Mouse (Mus musculus) intestine, embryonic 16.5 days (tissue): Measurements from ENCODE around the gene Sirt2. TPM values are rescaled to one million over a fixed set of nuclear protein-coding genes. Genes with fewer than 3 reads are reported as not detected.

Source experiments
- ATAC-seq: fragments of 200-750 bp; cut with Nextera tagmentation; 2 replicates; pipeline ENCODE4 v1.8.0; 2017; ENCODE audit warnings: moderate TSS enrichment, moderate library complexity
- H3K27ac ChIP-seq: fragments of 300-500 bp; sonication (generic); 2 replicates; pipeline ENCODE4 v1.5.1; 2014; ENCODE audit warnings: mild to moderate bottlenecking, low read length
- H3K27me3 ChIP-seq: fragments of 300-500 bp; sonication (generic); replicated peaks from 2 replicates; pipeline ENCODE4 v1.6.1; 2014; ENCODE audit warnings: low read length, control low read depth, mixed read lengths; ENCODE audit not compliant: control insufficient read depth, insufficient read depth
- H3K36me3 ChIP-seq: fragments of 300-500 bp; sonication (generic); 2 replicates; pipeline ENCODE4 v1.6.1; 2014; ENCODE audit warnings: low read length, control low read depth; ENCODE audit not compliant: control insufficient read depth, insufficient read depth
- H3K4me1 ChIP-seq: fragments of 300-500 bp; sonication (generic); 2 replicates; pipeline ENCODE4 v1.6.1; 2014; ENCODE audit warnings: low read length, control low read depth, mixed read lengths; ENCODE audit not compliant: control insufficient read depth, insufficient read depth
- H3K4me2 ChIP-seq: fragments of 300-500 bp; sonication (generic); 2 replicates; pipeline ENCODE4 v1.6.1; 2014; ENCODE audit warnings: low read depth, low read length, control low read depth
- H3K4me3 ChIP-seq: fragments of 300-500 bp; sonication (generic); 2 replicates; pipeline ENCODE4 v1.5.1; 2014; ENCODE audit warnings: mild to moderate bottlenecking, low read length
- H3K9ac ChIP-seq: fragments of 300-500 bp; sonication (generic); 2 replicates; pipeline ENCODE4 v1.6.1; 2014; ENCODE audit warnings: low read depth, low read length
- H3K9me3 ChIP-seq: fragments of 300-500 bp; sonication (generic); 2 replicates; pipeline ENCODE4 v1.6.1; 2016; ENCODE audit warnings: low read length, control low read depth; ENCODE audit not compliant: control insufficient read depth
- WGBS: fragments of 180-500 bp; shearing (Covaris S2); extraction: QIAGEN DNeasy Blood & Tissue Kit; methylation state at CpG from one replicate; pipeline ENCODE4 v1.1.7; 2014; 5-methylcytosine and 5-hydroxymethylcytosine counted together
- polyA plus RNA-seq: library from polyadenylated mRNA; unstranded; fragments of >200 nt; fragmentation: Nextera tagmentation; extraction: Ambion mirVana; gene quantifications from 2 replicates; pipeline ENCODE4 v1.2.1, GENCODE M21; 2015

The Sirt2 gene
- polyA plus RNA-seq, 1 experiment from 2014 or later = 71.9 TPM

- WGBS = 57% methylated on average over 10 of the region's 10 CpGs
- ATAC-seq = no peak
Measured at GRCm38 (mm10) chr7:28727649-28728340, 38.7 kb upstream of the Sirt2 start.

GRCm38 (mm10) chr7:28732341-28733142 lies 34.0 kb upstream of the Sirt2 start:
- H3K4me2 ChIP-seq = peak overlapping the region; percentile 61
- H3K36me3 ChIP-seq = peaks cover 4% of the 10 kb centered on the region; the same call in 1 of the 2 replicates
- H3K27ac ChIP-seq = no peak overlapping the region
- no peaks in the 10 kb centered on the region for H3K9me3 ChIP-seq
- H3K9ac ChIP-seq = peak overlapping the region; percentile 48; the same call in 1 of the 2 replicates
- 2% methylated on average over 58 of the region's 58 CpGs for WGBS
- peak overlapping the region; percentile 49 for H3K4me3 ChIP-seq
- peak; percentile 94 for ATAC-seq
- peaks cover 8% of the 10 kb centered on the region for H3K4me1 ChIP-seq
- H3K27me3 ChIP-seq = no peaks in the 10 kb centered on the region

More at GRCm38 (mm10) chr7:28727649-28728340, 38.7 kb upstream of the Sirt2 start:
- peaks cover 4% of the 10 kb centered on the region for H3K4me1 ChIP-seq
- no peak overlapping the region for H3K9ac ChIP-seq
- no peaks in the 10 kb centered on the region for H3K27me3 ChIP-seq
- H3K36me3 ChIP-seq = no peaks in the 10 kb centered on the region
- H3K27ac ChIP-seq = no peak overlapping the region
- H3K9me3 ChIP-seq = no peaks in the 10 kb centered on the region
- no peak overlapping the region for H3K4me3 ChIP-seq
- H3K4me2 ChIP-seq = no peak overlapping the region

GRCm38 (mm10) chr7:28733211-28733610 lies 33.3 kb upstream of the Sirt2 start:
- H3K9me3 ChIP-seq = no peaks in the 10 kb centered on the region
- peak overlapping the region; percentile 6; the same call in 1 of the 2 replicates for H3K9ac ChIP-seq
- H3K4me3 ChIP-seq = peak overlapping the region; percentile 49
- 18% methylated on average over 11 of the region's 11 CpGs for WGBS
- no peaks in the 10 kb centered on the region for H3K27me3 ChIP-seq
- peaks cover 8% of the 10 kb centered on the region for H3K4me1 ChIP-seq
- no peak overlapping the region for H3K27ac ChIP-seq
- ATAC-seq = no peak; the same call in none of the 2 replicates
- H3K36me3 ChIP-seq = peaks cover 4% of the 10 kb centered on the region; the same call in 1 of the 2 replicates
- peak overlapping the region; percentile 61 for H3K4me2 ChIP-seq

- no peak overlapping the region for H3K4me2 ChIP-seq
- ATAC-seq = no peak
- 81% methylated on average over 6 of the region's 6 CpGs for WGBS
- no peaks in the 10 kb centered on the region for H3K27me3 ChIP-seq
- H3K4me1 ChIP-seq = peaks cover 8% of the 10 kb centered on the region
- no peaks in the 10 kb centered on the region for H3K9me3 ChIP-seq
- H3K36me3 ChIP-seq = peaks cover 4% of the 10 kb centered on the region; the same call in 1 of the 2 replicates
- H3K27ac ChIP-seq = no peak overlapping the region
- H3K4me3 ChIP-seq = no peak overlapping the region
- H3K9ac ChIP-seq = no peak overlapping the region
Measured at GRCm38 (mm10) chr7:28735701-28736100, 30.8 kb upstream of the Sirt2 start.

- WGBS = 95% methylated on average over 21 of the region's 21 CpGs
Measured at GRCm38 (mm10) chr7:28739829-28740228, 26.7 kb upstream of the Sirt2 start.

GRCm38 (mm10) chr7:28740949-28741348 lies 25.6 kb upstream of the Sirt2 start:
- Histone ChIP-seq H3K4me1 (peaks cover 2% of the 10 kb centered on the region; the same call in 1 of the 2 replicates), H3K9ac (peak overlapping the region; percentile 80), H3K27me3 (no peaks in the 10 kb centered on the region), H3K4me3 (peak overlapping the region; percentile 53), H3K27ac (peak overlapping the region; percentile 18; the same call in 1 of the 2 replicates), H3K9me3 (no peaks in the 10 kb centered on the region), H3K36me3 (peaks cover 4% of the 10 kb centered on the region; the same call in 1 of the 2 replicates), H3K4me2 (peak overlapping the region; percentile 61)
- ATAC-seq = no peak
- WGBS = 30% methylated on average over 9 of the region's 9 CpGs

More at GRCm38 (mm10) chr7:28739829-28740228, 26.7 kb upstream of the Sirt2 start:
- H3K4me2 ChIP-seq = no peak overlapping the region
- ATAC-seq = no peak
- no peak overlapping the region for H3K9ac ChIP-seq
- no peak overlapping the region for H3K27ac ChIP-seq
- H3K27me3 ChIP-seq = no peaks in the 10 kb centered on the region
- H3K4me3 ChIP-seq = no peak overlapping the region
- peaks cover 2% of the 10 kb centered on the region; the same call in 1 of the 2 replicates for H3K4me1 ChIP-seq
- peaks cover 4% of the 10 kb centered on the region; the same call in 1 of the 2 replicates for H3K36me3 ChIP-seq
- H3K9me3 ChIP-seq = no peaks in the 10 kb centered on the region

- peak overlapping the region; percentile 53 for H3K4me3 ChIP-seq
- under 1% methylated on average over 13 of the region's 13 CpGs for WGBS
- ATAC-seq = peak; percentile 27
Measured at GRCm38 (mm10) chr7:28741368-28741708, 25.2 kb upstream of the Sirt2 start.

GRCm38 (mm10) chr7:28741709-28742438 lies 24.7 kb upstream of the Sirt2 start, which contains the start of the genes Mrps12 and Sars2:
Gene Mrps12 (minus strand): TSS chr7:28741820.
Gene Sars2 (plus strand): TSS chr7:28741992.
- Histone ChIP-seq H3K4me3 (peak within 1 kb of the TSS; percentile 53), H3K9me3 (no peaks in the 10 kb centered on the region), H3K27me3 (no peaks in the 10 kb centered on the region), H3K4me1 (peaks cover 2% of the 10 kb centered on the region; the same call in 1 of the 2 replicates), H3K27ac (peak within 1 kb of the TSS; percentile 76), H3K9ac (peak within 1 kb of the TSS; percentile 80), H3K4me2 (peak within 1 kb of the TSS; percentile 67), H3K36me3 (peaks cover 4% of the 10 kb centered on the region; the same call in 1 of the 2 replicates)
- ATAC-seq = peak; percentile 99
- under 1% methylated on average over 39 of the region's 39 CpGs for WGBS

More at GRCm38 (mm10) chr7:28741368-28741708, 25.2 kb upstream of the Sirt2 start:
- Histone ChIP-seq H3K36me3 (peaks cover 4% of the 10 kb centered on the region; the same call in 1 of the 2 replicates), H3K4me1 (peaks cover 2% of the 10 kb centered on the region; the same call in 1 of the 2 replicates), H3K27ac (peak overlapping the region; percentile 18), H3K9ac (peak overlapping the region; percentile 80), H3K9me3 (no peaks in the 10 kb centered on the region), H3K27me3 (no peaks in the 10 kb centered on the region), H3K4me2 (peak overlapping the region; percentile 61)
